Mouse (Mus musculus): ENCODE measurements around the gene Angel1.

Gene Angel1

DNA sequence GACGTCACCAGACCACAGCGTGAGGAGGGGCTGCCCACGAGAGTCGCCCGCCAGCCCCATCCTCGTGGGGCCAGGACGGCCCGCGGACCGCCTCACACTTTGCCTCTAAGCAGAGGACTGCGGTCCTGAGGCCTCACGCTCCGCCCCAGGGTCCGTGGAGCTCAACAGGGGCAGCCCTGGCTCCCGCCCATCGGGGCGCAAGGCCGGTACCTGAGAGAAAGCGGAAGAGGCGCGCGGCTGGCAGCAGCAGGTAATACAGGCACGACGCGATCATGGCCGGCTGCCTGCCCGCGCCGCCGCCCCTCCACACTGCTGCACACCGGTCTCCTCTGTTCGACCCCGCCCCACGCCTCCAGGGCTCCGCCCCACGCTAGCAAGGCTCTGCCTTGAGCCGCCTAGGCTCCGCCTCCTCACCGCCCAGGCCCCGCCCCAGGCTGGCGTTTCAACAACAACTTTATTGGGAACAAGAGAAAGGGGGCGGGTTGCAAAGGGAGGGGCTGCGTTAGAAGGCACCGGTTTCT is at the start of gene Angel1:
Gene Angel1 (minus strand): TSS at position 341 of the 521 bp plus-strand sequence.
- peak; percentile 97 to 98 for DNase-seq

DNA sequence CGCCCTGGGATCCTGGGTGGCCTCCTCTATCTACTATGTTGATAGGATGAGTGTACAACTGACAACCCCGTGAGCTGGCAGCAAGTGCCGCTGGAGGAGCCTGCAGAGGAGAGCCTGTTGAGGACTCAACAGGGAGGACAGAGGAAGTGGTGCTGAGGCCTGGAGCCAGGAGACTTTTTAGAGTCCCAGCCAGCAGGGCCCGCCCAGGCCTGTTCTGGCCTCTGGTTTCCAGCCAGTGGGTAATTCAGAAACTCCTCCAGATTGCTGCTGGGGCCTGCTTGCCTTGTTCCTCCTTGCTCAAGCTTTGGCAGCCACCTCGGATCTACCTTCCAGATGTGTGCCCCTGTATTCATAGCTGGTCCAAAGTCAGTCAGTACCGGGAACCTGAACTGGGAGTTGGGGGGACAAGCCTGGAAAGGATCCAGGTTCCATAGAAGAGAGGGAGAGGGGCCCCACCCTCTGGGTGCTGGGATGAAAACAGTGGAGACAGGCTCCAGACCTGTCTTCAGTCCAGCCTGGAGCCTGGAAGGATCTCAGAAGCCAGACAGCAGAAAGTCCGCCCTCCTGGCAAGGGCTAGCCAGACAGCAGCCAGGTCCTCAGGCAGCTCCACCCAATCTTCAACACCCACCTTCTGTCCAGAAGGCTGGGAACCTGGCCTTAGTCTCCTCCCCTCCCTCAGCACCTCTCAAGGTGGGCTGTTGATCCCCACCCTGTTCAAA is 49.5 kb upstream of the Angel1 start:
- DNase-seq, result peak in 1 of 2 experiments; percentile 19

DNA sequence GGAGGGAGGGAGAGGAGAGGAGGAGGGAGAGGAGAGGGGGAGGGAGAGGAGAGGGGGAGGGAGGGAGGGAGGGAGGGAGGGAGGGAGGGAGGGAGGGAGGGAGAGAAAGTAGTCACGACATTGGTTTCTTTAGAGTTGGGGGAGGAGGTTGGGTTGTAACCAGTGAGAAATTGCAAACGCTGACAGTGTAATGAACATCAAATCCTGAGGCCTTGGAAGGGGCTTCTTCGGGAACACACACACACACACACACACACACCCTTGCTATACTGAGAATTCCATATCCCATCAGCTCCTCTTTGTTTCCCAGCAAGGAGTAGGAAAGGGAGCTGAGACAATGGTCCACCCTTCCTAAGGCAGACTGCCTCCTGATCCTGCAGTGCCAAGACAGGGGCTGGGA is 46.3 kb upstream of the Angel1 start:
- no peak for DNase-seq

DNA sequence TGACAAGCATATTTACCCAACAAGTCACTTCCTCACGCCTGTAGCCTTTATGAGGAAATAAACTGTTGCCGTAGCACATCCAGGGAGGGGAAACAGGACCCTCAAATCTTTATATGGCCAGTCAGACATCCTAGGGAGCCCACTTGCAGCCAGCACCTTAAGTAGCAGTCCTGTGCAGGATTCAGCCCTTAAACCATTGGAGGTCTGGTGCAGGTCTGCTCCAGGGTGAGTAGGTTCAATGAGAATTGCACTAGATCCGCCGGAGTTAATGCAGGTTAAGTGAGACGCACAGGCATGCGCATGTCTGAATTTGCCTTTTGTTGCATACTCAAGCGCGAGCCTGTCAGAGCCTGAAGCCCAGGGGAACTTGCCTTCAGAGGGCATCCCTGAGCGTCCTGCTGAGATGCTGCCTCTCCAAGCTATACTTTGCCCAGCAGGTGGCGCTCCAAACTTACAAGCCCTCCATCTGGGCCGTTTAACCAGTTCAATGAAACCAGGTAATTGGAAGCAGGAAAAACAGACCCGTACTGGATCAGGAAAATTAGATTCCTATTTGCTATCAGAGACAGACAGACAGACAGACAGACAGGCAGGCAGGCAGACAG is 45.7 kb upstream of the Angel1 start:
- DNase-seq, result peak; percentile 89 to 95

- no peak for DNase-seq
Measured at GRCm38 (mm10) chr12:86770927-86771326, 44.7 kb upstream of the Angel1 start.

DNA sequence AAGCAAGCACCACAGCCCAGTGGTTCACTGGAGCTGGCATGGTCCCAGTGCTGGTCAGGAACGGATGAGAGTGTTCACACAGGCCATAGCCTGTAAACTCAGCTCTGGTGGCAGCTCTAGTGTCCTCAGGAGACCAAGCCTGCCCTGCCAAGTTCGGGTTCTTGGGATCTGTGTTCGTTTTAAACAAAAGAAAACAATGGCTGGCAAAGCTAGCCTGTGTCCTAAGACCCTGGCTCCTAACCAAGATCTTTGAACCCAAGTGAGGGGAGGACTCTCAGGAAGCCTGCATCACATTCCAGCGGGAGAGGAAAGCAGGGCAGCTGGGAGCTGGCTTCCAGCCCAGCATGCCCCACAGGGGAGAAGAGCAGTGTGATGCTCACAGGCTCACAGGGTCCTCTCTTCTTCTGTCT is 44.0 kb upstream of the Angel1 start:
- peak; percentile 75 to 90 for DNase-seq

GRCm38 (mm10) chr12:86769819-86770218 is 43.6 kb upstream of the Angel1 start:
- no peak for DNase-seq

GRCm38 (mm10) chr12:86768986-86769580 is 42.8 kb upstream of the Angel1 start:
- peak; percentile 67 to 88 for DNase-seq

- peak in 1 of 2 experiments; percentile 68 for DNase-seq
Measured at GRCm38 (mm10) chr12:86767868-86768631, 41.8 kb upstream of the Angel1 start.

GRCm38 (mm10) chr12:86766467-86766866 is 40.2 kb upstream of the Angel1 start:
- DNase-seq, result no peak

DNA sequence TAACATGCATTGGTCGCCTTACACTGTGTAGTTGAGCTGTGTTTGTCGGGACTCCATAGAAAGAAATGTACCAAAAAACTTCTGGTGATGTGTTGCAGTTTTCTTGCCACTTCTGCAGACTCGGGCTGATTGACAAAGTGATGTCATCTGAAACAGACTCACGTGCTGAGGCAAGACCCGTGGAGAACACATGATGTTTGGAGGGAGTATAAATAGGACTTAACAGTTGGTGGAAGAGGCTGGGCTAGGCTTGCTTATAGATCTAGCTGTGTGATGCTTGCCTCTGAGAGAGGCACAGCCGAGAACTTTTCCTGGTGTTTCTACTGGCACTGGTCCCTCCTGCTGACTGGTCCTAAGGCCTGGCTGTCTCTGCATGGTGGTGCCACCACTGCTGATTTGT is 37.8 kb upstream of the Angel1 start:
- DNase-seq, result no peak

GRCm38 (mm10) chr12:86761036-86761435 is 34.8 kb upstream of the Angel1 start:
- DNase-seq, result no peak

DNA sequence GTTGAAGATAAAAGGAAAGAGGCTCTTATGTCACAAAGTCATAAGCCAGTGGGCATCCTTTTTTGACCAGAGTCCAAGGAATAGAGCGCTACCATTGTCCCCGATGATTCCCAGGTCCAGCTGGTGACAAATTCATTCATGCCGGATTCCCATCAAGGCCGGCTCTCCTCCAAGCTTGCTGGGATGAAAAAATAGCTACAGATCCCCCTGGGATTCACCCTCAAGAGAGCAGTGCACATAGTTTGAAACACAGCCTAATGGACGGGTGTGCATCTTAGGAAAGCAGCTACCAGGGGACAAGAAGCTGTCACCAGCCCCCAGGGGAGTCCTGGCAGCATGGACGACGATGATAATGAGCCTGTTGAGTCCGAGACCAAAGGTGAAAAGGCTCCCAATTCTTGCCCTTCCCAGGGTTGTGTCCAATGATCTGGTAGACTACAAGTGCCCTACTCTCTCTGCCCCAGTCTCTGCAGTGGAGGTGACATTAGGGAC is 8.1 kb upstream of the Angel1 start, which contains the start of gene Lrrc74a:
Gene Lrrc74a (plus strand): TSS at position 51 of the 492 bp plus-strand sequence.
- DNase-seq, result no peak

- DNase-seq, result no peak
Measured at GRCm38 (mm10) chr12:86725706-86726105, 554 bp downstream of the Angel1 start.

GRCm38 (mm10) chr12:86724300-86724699 is 2.0 kb downstream of the Angel1 start:
- no peak for DNase-seq

DNA sequence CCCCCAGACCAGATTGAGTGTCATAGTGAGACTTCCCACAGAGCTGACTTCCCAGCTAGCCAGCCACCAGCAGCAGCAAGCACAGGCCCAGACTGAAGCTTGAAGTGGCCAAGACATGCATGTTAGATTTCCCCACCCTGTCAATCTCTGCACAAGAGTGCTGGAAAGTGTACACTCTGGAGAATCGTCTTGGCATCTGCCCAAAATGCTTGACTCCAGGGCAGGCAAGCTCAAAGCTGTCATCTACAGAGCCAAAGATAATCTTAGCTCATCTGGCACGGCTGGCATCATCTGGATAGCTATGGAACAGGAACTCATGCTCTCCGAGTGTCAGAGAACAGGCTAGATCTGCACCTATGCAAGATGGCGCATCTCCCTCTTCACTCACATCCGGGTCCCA is 4.8 kb downstream of the Angel1 start:
- no peak for DNase-seq

DNA sequence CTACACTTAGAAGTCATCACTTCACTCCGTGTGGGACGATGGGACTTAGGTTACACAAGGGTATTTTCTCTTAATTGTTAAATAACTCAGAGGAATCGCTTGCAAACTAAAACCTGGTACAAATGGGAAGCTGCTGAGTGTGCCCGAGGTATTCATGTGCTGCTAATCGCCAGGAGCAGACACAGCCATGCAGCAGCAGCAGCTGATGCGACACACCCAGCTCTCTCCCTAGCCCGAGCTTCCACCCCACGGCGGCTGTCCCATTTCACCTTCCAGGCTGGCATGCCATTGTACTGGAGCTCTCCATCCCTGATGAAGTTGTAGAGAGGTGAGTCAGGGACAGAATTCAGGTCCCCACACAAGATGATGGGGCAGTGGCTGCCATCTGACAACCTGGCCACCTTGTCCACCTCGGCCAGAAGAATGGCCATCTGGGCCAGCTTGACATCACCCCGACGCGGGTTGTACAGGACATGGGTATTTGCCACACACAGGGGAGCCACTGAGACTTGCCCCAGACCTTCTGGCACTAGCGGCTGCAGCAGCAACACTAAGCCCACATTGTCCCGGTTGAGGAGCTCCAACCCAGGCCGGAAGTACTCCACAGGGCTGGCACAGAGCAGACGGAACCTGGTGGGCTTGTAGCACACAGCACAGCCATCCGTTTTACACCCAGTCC is 6.2 kb downstream of the Angel1 start:
- DNase-seq, result no peak

DNA sequence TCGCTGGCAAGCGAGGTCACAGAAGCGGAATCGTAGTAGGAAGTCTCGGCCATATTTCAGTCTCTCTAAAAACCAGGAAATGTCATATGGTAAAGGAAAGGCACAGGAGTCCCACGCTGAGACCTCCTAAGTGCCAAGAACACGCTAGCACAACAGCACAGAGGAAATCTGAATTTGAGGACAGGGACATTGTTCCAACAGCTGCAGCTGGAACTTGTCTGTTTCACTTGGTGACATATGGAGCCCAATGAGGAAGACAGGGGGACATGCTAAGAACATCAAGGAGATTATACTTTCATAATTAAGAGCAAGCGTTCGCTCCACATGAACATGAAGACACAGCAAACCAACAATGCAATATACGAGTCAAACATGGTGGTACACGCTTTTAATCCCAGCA is 9.3 kb downstream of the Angel1 start:
- DNase-seq, result no peak

GRCm38 (mm10) chr12:86715401-86715800 is 10.9 kb downstream of the Angel1 start:
- peak; percentile 22 to 64 for DNase-seq

- DNase-seq, result no peak
Measured at GRCm38 (mm10) chr12:86714026-86714425, 12.2 kb downstream of the Angel1 start.

DNA sequence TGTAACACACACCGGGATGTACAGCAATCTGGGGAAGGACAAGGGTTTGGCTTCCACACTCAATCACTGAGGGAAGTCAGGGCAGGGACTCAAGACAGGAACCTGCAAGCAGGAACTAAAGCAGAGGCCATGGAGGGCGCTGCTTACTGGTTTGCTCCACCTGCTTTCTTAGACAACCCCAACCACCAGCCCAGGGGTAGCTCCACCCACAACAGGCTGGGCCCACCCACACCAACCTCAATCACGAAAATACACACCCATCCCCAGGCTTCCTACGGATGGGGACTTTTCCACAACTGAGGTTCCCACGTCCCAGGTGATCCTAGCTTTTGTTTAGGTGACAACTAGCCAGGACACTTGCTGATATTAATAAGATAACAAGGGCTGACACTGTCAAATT is 20.4 kb downstream of the Angel1 start:
- DNase-seq, result no peak

DNA sequence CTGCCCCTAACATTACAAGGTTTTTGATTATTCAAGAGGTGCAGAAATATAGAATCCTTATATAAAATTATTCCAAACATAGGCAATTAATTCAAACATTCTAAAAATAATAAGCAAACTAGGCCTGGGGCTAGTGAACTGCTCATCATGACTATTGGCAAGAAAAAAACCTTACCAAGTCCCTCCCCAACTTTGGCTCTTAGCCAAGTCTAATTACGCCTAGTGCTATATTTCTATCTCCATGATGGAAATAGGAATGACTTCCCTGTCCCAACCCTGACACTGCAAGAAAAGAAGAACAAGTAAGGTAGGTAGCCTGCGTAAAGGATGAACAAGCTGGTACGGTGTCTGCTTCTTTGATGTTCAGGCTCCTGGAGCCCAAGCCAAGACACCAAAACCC is 23.6 kb downstream of the Angel1 start:
- DNase-seq, result no peak
